Mouse (Mus musculus) hindbrain, embryonic 16.5 days (tissue): Measurements from ENCODE around the gene Vmn1r138. TPM values are rescaled to one million over a fixed set of nuclear protein-coding genes. Genes with fewer than 3 reads are reported as not detected.
"Not testable (repeated sequence)": the region's sequence is repeated elsewhere in the genome, so short reads cannot be mapped to it uniquely, and the experiment has no call there.

Experiments
- ATAC-seq: fragments of 200-750 bp; cut with Nextera tagmentation; 2 replicates; pipeline ENCODE4 v1.8.0; 2017; ENCODE audit warnings: moderate TSS enrichment, moderate library complexity
- H3K27ac ChIP-seq: fragments of 300-500 bp; sonication (generic); 2 replicates; pipeline ENCODE4 v1.5.1; 2014; ENCODE audit warnings: low read depth, mild to moderate bottlenecking, control low read depth, low read length, moderate library complexity
- H3K27me3 ChIP-seq: fragments of 300-500 bp; sonication (generic); replicated peaks from 2 replicates; pipeline ENCODE4 v1.6.1; 2014; ENCODE audit warnings: low read length; ENCODE audit not compliant: control insufficient read depth, insufficient read depth
- H3K36me3 ChIP-seq: fragments of 300-500 bp; sonication (generic); 2 replicates; pipeline ENCODE4 v1.6.1; 2014; ENCODE audit warnings: mild to moderate bottlenecking, low read length, moderate library complexity, mixed read lengths; ENCODE audit not compliant: control insufficient read depth, insufficient read depth
- H3K4me1 ChIP-seq: fragments of 300-500 bp; sonication (generic); 2 replicates; pipeline ENCODE4 v1.6.1; 2014; ENCODE audit warnings: low read depth, low read length; ENCODE audit not compliant: control insufficient read depth, insufficient read depth
- H3K4me2 ChIP-seq: fragments of 300-500 bp; sonication (generic); 2 replicates; pipeline ENCODE4 v1.6.1; 2014; ENCODE audit warnings: mild to moderate bottlenecking, low read length, control low read depth, moderate library complexity
- H3K4me3 ChIP-seq: fragments of 300-500 bp; sonication (generic); 2 replicates; pipeline ENCODE4 v1.5.1; 2014; ENCODE audit warnings: mild to moderate bottlenecking, low read length, control low read depth, moderate library complexity
- H3K9ac ChIP-seq: fragments of 300-500 bp; sonication (generic); 2 replicates; pipeline ENCODE4 v1.6.1; 2014; ENCODE audit warnings: low read depth, mild to moderate bottlenecking, control low read depth, low read length, moderate library complexity
- H3K9me3 ChIP-seq: fragments of 300-500 bp; sonication (generic); 2 replicates; pipeline ENCODE4 v1.6.1; 2014; ENCODE audit warnings: mild to moderate bottlenecking, low read length, moderate library complexity; ENCODE audit not compliant: control insufficient read depth
- WGBS: fragments of 180-500 bp; shearing (Covaris S2); extraction: QIAGEN DNeasy Blood & Tissue Kit; methylation state at CpG from one replicate; pipeline ENCODE4 v1.1.7; 2014; 5-methylcytosine and 5-hydroxymethylcytosine counted together
- polyA plus RNA-seq: library from polyadenylated mRNA; unstranded; fragments of >200 nt; fragmentation: Nextera tagmentation; extraction: Ambion mirVana; gene quantifications from 2 replicates; pipeline ENCODE4 v1.2.1, GENCODE M21; 2015

The Vmn1r138 gene
- polyA plus RNA-seq = not detected in 2 replicates

DNA sequence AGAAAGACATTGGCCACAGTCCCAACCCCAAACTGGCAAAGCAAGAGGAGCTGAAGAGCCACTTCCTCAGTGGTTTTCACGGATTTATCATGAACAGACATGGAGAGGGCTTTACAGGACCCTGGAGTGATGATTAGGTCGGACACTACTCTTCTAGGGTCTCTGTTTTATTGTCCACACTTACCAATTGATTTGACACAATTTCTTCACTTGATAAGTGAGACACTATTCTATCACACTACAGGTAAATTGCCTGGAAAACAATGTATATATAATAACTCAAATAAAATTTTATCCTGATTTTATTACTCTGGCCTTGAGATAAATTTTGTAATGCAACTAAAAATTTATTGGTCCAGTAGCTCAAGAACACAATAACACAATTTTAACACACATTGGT, at the start of gene Vmn1r138:
TSS of gene Vmn1r138 (minus strand) at position 101 of the 400 bp plus-strand sequence.
- not testable (repeated sequence) for H3K4me2 ChIP-seq, H3K9ac ChIP-seq, ATAC-seq, H3K9me3 ChIP-seq, H3K4me1 ChIP-seq, H3K27me3 ChIP-seq, H3K36me3 ChIP-seq, H3K4me3 ChIP-seq, H3K27ac ChIP-seq
- WGBS = no CpG with 5 or more reads among the region's 2 CpGs

DNA sequence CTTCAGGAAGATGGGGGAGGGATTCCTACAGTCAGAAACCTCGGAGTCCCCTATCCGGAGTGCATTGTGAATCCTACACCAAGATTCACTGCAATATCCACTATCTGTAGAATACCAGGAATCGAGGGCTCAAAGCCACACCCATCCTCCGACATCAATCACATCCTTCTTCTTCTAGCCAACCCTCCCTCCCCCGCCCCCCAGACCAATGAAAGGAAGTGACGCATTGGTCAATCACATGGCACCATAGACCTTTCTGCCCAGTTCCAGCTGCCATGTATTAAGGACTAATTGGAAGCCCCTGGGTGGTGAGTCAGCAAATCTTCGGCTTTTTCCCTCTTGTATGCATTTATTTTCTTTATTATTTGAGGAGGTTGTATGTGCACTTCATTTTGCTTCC, 40.1 kb upstream of the Vmn1r138 start, which contains the start of gene Vmn1r139:
TSS of gene Vmn1r139 (plus strand) at position 301 of the 400 bp plus-strand sequence.
- ATAC-seq, H3K4me3 ChIP-seq, H3K36me3 ChIP-seq, H3K27ac ChIP-seq, H3K9me3 ChIP-seq, H3K4me2 ChIP-seq, H3K27me3 ChIP-seq, H3K4me1 ChIP-seq, H3K9ac ChIP-seq: not testable (repeated sequence)
- whole genome bisulfite sequencing = no CpG with 5 or more reads among the region's 7 CpGs

DNA sequence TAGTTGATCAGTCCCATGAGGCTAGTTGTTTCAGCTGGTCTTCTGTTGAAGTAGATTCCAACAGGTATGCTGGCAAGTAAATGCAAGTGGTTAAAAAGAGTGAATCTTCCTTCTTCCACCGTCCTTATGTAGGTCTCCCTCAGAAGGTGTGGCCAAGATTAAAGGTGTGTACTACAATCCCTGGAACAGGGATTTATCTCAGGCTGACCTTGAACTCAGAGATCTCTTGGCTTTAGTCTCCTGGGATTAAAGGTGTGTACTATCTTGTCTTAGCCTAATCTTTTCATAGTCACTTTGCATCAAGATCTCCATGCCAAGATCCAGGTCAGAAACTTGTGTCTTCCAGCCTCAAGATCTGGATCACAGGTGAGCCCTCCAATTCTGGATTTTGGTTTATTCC, 27.5 kb upstream of the Vmn1r138 start, which contains the start of gene Gm6176:
TSS of gene Gm6176 (minus strand) at position 101 of the 400 bp plus-strand sequence.
- not testable (repeated sequence) for H3K36me3 ChIP-seq, H3K4me1 ChIP-seq, H3K4me3 ChIP-seq

DNA sequence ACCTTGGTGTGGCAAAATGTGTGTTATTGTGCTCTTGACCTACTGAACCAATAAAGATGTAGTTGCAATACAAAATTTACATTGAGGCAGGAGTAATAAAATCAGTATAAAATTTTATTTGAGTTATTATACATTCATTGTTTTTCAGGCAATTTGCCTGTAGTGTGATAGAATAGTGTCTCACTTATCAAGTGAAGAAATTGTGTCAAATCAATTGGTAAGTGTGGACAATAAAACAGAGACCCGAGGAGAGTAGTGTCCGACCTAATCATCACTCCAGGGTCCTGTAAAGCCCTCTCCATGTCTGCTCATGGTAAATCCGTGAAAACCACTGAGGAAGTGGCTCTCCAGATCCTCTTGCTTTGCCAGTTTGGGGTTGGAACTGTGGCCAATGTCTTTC, 34.4 kb downstream of the Vmn1r138 start, which contains the start of gene Vmn1r137:
TSS of gene Vmn1r137 (plus strand) at position 301 of the 400 bp plus-strand sequence.
- H3K27me3 ChIP-seq, H3K36me3 ChIP-seq, H3K27ac ChIP-seq, H3K4me2 ChIP-seq, H3K4me1 ChIP-seq, H3K9ac ChIP-seq, ATAC-seq, H3K4me3 ChIP-seq, H3K9me3 ChIP-seq: not testable (repeated sequence)
- WGBS = no CpG with 5 or more reads among the region's 3 CpGs

More for the DNA sequence above, 27.5 kb upstream of the Vmn1r138 start, which contains the start of gene Gm6176:
- not testable (repeated sequence) for H3K4me2 ChIP-seq, H3K9me3 ChIP-seq, H3K9ac ChIP-seq, H3K27me3 ChIP-seq, H3K27ac ChIP-seq, ATAC-seq
- no CpG with 5 or more reads among the region's 1 CpGs for WGBS

Other genes with a start within 250 kb of the Vmn1r138 start
- gene Gm4177, start 232.2 kb downstream of the Vmn1r138 start, polyA plus RNA-seq = not detected in 2 replicates
- gene Vmn1r135, start 196.5 kb downstream of the Vmn1r138 start, polyA plus RNA-seq = not detected in 2 replicates
- gene Gm5725, start 184.6 kb downstream of the Vmn1r138 start, polyA plus RNA-seq = not detected in 2 replicates
- not detected in 2 replicates for gene Gm5891, start 107.6 kb downstream of the Vmn1r138 start, polyA plus RNA-seq
- gene Vmn1r137, start 34.3 kb downstream of the Vmn1r138 start, polyA plus RNA-seq = not detected in 2 replicates
- gene Gm6176, start 27.4 kb upstream of the Vmn1r138 start, polyA plus RNA-seq = not detected in 2 replicates
- gene Vmn1r139, start 40.2 kb upstream of the Vmn1r138 start, polyA plus RNA-seq = not detected in 2 replicates
- gene Gm16451, start 89.3 kb upstream of the Vmn1r138 start, polyA plus RNA-seq = not detected in 2 replicates
- not detected in 2 replicates for gene Gm10666, start 105.8 kb upstream of the Vmn1r138 start, polyA plus RNA-seq
- not detected in 2 replicates for gene Vmn1r142, start 135.1 kb upstream of the Vmn1r138 start, polyA plus RNA-seq
- not detected in 2 replicates for gene Vmn1r143, start 160.5 kb upstream of the Vmn1r138 start, polyA plus RNA-seq
- gene Gm8653, start 172.4 kb upstream of the Vmn1r138 start, polyA plus RNA-seq = not detected in 2 replicates
- gene Gm8453, start 200.6 kb upstream of the Vmn1r138 start, polyA plus RNA-seq = not detected in 2 replicates